Mouse (Mus musculus): Measurements from ENCODE around the gene Gm21256. TPM values are rescaled to one million over a fixed set of nuclear protein-coding genes. Genes with fewer than 3 reads are reported as not detected.
"Not testable (repeated sequence)": the region's sequence is repeated elsewhere in the genome, so short reads cannot be mapped to it uniquely, and the experiment has no call there.

Gm21256 gene
- not detected in 2 replicates for polyA plus RNA-seq (2014; fragmentation: Nextera tagmentation; extraction: Ambion mirVana)

- not testable (repeated sequence) for H3K4me2 ChIP-seq (replicated peaks); H3K9me3 ChIP-seq (ENCODE audit: control insufficient read depth, low read length); H3K27me3 ChIP-seq (ENCODE audit: control insufficient read depth, insufficient read depth, low read length); H3K36me3 ChIP-seq (replicated peaks; ENCODE audit: control insufficient read depth, insufficient read depth); ATAC-seq (ENCODE audit: low FRiP score); H3K4me1 ChIP-seq (replicated peaks; ENCODE audit: control insufficient read depth, insufficient read depth, low read length); H3K27ac ChIP-seq; H3K9ac ChIP-seq; DNase-seq (ENCODE audit: low spot score); H3K4me3 ChIP-seq (replicated peaks; ENCODE audit: low read length)
- no CpG with 5 or more reads among the region's 7 CpGs for WGBS
Measured at GRCm38 (mm10) chrY:47450660-47451059, at the start of gene Gm21256. TSS of gene Gm21256 (plus strand) at chrY:47450960.

Other genes starting within 250 kb of the Gm21256 start
- gene Gm21170, start 240.1 kb downstream of the Gm21256 start, polyA plus RNA-seq (2014; fragmentation: Nextera tagmentation; extraction: Ambion mirVana), result not detected in 2 replicates

Measured in hindbrain, embryonic 14.5 days (tissue).